Mouse (Mus musculus) lung, postnatal 0 days (tissue): ENCODE data around the gene Ddo.

Experiments
- CTCF ChIP-seq: IDR thresholded peaks from 2 replicates; pipeline ENCODE4 v1.5.1; 2016; ENCODE audit warnings: antibody characterized with exemption, mild to moderate bottlenecking
- EP300 ChIP-seq: IDR thresholded peaks from 2 replicates; pipeline ENCODE4 v1.6.1; 2016; ENCODE audit warnings: antibody characterized with exemption, mild to moderate bottlenecking, control low read depth

- no peak for TF ChIP-seq CTCF
- TF ChIP-seq EP300, result no peak
Measured at GRCm38 (mm10) chr10:40638276-40638675, 8.5 kb downstream of the Ddo start.
